Mouse (Mus musculus): Measurements from ENCODE around the gene Inpp5b.

Gene Inpp5b

DNA sequence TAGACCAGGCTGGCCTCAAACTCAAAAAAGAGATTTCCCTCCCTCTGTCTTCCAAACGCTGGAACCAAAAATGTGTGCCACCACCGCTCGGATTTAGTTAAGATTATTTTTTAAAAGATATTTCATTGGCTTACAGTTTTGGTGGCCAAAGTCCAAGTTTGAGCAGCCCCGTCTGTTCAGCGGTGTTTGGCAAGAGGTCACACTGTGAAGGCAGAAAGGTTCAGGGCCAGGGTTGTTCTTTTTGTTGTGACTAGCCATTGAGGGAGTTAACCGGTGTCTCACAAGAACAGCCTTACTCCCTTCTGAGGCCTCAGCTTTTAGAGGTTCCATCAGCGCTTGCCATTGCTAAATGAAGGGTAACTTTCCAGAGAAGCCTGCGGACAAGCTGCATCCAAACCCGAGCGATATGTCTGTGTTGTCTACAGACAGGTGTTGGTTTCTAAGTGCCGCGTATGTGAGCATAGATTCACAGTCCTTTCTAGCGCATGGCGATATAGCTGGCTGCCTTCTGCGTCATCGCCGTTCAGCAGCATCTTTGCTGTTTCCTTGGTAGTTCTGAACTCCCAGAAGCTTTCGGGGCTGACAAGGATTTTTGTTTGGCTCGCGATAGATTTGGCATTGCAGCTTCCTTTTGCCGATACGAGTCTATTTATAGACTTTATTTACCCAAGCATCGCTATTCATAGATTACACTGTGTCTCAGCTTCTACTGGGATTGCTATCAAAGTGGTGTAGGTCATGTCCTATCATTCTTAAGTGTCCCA is 24.3 kb downstream of the Inpp5b start:
- DNase-seq (ENCODE audit: low read depth, low spot score), result no peak

DNA sequence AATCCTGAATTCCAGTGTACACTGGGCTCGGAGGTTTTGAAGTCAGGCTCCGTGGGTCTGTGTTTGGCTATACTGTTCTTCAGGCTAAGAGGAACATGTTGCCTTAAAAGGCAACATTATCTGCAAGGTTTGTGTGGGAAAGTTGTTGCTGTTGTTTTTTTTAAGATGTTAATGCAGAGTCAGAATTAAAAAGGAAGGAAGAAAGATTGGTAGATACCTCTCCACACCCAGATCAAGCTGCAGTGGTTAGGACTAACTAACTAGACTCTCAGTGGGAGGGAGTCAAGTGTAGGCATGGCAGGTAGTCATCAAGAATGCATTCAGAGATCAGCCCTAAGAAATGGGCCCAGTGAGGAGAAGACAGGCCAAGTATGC is 24.9 kb downstream of the Inpp5b start:
- no peak for DNase-seq (ENCODE audit: low read depth, low spot score)

DNA sequence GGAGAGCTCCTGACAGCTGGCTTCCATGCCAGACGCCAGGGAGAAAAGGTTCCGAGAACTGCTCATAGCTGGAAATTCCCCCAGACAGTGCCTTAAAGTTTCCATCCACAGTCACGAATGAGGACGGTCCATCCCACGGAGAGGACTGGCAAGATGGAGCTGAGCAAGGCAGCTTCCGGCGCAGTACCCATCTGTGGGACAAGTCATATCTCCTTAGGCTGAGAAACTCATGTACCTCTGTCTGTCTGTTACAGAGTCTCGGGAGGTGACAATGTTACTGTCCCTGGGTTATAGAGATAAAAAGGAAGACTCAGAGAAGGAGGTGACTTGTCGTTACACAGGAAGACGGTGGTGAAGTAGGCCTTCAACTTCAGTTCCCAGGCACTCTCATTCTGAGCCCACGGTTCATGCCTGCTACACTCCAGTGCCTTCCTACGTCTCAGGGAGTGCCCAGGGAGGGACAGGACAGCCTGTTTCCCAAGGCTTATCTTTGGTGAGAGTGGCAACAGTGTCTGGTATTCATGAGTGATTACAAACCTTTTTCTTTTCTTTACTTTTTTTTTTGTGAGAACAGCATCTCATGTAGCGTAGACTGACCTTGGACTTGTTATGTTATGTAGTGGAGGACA is 27.4 kb downstream of the Inpp5b start:
- DNase-seq (ENCODE audit: low read depth, low spot score), result peak; percentile 34

DNA sequence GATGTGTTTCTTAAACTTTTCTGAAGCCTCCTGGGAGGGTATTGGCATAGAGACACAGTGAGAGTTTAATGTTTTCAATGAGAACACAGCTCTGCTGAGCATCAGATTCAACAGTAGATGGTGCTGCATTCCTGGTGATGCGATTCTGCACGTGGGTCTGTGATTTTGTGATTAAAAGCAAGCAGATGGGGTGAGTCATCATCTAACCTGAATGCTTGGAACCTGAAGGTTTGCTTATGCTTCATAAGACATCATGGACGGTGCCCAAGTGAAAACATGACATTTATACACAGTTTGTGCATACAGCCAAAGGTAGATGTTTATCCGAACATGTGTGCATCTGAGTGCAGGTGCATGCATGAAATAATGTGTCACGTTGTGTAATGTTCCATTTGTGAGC is 29.0 kb downstream of the Inpp5b start:
- DNase-seq (ENCODE audit: low read depth, low spot score), result peak; percentile 28

DNA sequence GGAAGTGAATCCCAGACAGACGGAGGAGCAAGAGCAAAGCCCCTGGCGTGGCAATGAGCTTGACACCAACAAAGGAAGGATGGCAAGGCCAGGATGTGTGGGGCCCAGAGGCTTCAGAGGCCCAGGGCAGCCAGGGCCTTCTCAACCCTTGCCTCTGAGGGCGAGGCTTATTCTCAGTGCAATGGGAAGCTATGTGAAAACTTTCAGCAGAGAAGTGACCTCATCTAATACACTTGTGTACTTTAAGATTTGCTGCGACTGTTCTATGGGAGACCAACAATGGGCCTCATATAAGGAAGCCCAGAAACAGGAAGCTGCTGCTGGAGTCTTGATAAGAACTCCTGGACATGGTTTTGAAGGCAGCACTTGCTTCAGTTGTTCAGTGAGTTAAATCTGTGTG is 30.5 kb downstream of the Inpp5b start:
- DNase-seq (ENCODE audit: low read depth, low spot score), result no peak

DNA sequence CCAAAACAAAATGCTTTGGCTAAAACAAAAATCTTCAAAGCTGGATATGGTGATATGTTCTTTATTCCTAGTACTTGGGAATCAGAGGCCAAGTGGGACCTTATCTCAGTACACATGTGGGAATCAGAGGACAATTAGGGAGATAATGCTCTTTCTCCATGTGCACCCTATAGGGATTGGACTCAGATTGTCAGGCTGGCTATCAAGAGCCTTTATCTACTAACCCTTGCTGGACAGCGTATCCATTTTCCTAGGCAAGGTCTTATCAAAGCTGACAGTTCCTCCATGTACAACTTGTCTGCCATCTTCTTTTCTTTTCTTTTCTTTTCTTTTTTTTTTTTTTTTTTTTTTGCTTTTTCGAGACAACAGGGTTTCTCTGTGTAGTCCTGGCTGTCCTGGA is 31.8 kb downstream of the Inpp5b start:
- DNase-seq (ENCODE audit: low read depth, low spot score), result no peak

DNA sequence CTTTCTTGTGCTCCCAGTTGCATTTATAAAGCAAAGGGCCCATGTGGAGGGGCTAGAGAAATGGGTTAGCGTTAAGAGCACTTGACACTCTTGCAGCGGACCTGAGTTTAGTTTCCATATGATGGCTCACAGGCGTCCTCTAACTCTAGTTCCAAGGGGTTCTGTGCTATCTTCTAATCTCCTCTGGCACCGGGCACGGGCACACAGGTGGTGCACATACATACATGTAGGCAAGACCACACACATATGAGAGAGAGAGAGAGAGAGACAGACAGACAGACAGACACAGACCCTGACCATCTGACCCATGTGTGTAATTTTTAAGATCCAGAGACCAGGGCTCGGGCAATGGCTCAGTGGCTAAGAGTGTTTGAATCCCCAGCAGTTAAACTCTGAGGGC is 32.3 kb downstream of the Inpp5b start:
- DNase-seq (ENCODE audit: low read depth, low spot score), result no peak

DNA sequence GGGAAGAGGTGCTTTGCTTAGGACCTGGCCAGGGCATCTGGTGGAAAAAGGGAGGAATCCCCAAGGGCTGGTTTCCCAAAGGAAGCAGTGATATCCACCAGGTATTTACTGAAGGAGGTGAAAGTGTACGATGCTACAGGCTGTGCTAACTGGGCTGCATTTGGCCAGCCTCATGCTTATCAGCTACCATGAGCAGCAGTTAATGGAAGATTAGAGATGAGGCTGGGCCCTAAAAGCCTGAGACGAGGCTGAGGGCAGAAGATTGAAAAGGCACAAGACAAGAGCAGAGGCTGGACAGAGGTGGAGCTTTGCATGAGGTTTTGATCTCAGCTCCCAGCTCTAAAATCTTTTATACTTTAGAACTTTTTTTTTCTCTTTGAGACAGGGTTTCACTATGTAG is 32.8 kb downstream of the Inpp5b start:
- no peak for DNase-seq (ENCODE audit: low read depth, low spot score)

DNA sequence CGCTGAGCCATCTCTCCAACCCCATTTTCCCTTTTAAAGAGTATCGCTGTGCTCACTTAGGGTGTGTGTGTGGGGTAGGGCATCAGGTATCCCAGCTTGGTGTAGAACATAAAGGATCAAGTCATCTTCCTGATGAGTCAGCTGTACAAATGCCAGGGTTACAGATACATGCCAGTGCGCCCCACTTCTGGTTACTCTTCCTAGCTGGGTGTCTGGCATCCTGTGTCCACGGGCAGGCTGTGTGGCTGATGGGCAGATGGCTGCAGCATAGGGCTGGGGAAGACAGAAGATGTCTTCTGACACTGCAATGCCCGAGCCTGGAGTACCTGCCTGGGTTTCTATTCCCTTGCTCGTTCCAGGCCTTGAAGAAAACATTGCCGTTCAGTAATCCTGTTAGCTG is 39.7 kb downstream of the Inpp5b start:
- no peak for DNase-seq (ENCODE audit: low read depth, low spot score)

DNA sequence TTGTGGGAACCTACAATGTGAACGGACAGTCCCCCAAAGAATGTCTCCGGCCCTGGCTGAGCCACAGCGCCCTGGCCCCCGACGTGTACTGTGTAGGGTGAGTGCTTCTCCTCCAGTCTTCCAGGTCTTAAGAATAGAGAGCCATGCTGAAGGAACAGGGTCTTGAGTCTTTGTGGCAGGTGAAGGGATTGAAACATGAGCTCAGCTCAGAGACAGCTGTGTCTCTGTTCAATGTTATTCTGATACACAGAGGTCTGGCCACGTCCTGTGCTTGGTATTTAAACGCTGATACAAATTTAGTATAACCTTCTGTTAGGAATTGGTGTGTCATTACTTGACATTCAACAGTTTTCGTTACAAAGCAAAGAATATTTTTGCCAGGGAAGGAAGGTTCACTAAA is 40.7 kb downstream of the Inpp5b start:
- no peak for DNase-seq (ENCODE audit: low read depth, low spot score)

DNA sequence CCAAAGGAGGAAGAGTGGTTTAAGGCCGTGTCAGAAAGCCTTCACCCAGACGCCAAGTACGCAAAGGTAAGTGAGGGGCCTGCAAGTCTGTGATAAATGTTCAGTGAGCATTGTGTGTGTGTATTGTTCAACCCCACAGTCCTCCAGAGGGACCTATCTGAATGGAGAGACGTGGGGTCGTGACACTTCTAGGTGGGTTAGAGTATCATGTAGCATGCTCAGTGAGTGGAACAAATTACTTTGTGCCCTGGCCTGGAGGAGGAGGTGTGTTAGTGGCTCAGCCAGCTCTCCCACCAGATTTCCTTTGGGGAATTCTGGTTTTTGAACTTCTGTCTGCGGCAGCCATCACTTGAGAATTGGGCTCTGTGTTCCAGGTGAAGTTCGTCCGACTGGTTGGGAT is 42.3 kb downstream of the Inpp5b start:
- no peak for DNase-seq (ENCODE audit: low read depth, low spot score)

DNA sequence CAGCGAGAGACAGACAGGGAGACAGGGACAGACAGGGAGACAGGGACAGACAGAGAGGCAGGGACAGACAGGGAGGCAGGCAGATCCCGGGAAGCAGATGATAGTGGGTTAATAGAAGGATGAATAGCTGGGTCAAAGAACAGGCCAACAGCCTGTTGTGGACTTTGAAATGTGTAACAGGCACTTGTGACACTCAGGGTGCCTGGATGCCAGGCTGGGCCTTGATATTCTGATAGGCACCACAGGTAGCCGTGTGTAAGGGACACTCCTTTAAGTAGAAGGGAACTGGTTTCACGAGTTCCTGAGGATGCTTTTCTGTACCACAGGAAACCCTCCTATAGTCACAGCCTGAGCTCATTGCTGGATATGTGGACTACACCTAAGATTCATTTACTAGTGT is 48.4 kb downstream of the Inpp5b start:
- no peak for DNase-seq (ENCODE audit: low read depth, low spot score)

DNA sequence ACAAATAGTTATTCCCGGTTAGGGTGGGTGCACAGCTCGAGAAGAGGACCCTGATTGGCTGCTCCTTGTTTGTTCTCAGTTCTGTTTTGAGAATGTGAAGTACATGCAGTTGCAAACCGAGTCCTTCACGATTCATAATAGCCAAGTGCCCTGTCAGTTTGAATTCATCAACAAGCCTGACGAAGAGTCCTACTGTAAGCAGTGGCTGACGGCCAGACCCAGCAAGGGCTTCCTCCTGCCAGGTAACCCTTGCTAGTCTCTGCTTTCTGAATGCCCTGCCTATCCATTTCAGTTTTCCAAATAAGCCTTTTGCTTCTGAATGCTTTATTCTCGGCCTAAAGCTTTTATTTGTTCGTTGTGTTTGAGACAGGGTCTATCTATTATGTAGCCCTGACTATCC is 50.5 kb downstream of the Inpp5b start:
- DNase-seq (ENCODE audit: low read depth, low spot score), result no peak

DNA sequence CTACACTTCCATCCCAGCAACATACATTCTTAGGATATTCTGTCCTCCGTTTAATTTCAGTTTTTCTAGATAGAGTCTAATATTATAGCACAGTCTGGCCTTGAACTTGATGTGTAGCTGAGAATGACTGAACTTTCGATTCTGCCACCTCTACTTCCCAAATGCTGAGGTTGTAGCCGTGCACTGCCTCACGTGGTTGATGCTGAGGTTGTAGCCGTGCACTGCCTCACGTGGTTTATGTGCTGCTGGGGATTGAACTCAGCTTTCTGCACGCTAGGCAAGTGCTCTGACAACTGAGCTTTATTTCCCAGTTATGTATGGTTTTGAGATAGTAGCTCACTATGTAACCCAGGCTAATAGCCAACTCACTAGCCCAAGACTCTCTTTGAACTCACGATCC is 54.5 kb downstream of the Inpp5b start:
- DNase-seq (ENCODE audit: low read depth, low spot score), result no peak

DNA sequence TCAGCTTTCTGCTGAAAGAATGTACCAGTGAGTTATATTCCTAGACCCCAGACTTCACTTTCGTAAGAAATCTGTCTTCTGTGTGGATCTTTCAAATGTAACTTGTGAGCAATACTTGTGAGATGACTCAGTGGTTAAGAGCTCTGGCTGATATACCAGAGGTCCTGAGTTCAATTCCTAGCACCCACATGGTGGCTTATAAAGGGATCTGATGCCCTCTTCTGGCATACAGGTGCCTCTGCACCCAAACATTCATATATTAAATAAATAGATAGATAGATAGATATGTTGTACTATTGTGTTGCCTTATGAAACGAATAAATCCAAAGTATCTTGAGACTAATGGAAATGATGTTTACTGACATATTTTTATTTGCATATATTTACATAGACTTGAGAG is 55.3 kb downstream of the Inpp5b start:
- DNase-seq (ENCODE audit: low read depth, low spot score), result peak; percentile 22

DNA sequence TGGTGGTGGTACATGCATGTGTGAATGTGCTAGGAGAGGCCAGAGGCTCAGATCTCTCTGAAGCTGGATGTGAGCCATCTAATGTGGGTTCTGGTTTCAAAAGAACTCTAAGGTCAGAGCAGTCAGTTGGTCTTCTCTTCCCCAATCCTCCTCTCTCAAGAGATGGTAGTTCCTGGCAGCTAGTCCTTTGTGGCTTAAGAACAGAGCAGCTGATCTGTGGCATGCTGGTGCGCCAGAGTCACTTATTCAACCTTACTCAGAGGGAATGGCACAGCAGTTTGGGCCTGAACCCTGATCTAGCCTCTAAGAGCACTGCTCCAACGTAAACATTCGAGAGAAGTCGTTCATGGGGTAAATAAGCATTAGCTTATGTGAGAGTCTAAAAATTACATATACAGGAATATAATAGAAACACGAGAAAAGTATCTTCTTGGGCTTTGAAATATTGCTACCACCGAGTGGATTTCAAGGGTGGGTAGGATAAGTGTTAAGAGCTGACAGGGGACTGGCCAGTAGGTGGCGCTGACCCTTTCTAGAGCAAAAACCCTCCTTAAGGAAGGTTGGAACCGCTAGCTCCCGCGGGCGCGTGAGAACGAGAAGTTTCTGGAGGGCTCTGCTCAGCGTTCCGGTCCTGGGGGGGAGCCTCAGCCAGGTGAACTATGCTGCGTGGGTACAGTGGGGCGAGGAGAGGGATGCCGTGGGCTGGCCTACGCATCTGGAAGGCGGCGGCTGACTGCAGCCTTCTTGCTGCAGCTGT is 60.1 kb downstream of the Inpp5b start, which contains the start of gene Mtf1:
Gene Mtf1, plus strand, starts transcription at position 553 of the 757 bp plus-strand sequence.
- peak; percentile 93 for DNase-seq (ENCODE audit: low read depth, low spot score)

DNA sequence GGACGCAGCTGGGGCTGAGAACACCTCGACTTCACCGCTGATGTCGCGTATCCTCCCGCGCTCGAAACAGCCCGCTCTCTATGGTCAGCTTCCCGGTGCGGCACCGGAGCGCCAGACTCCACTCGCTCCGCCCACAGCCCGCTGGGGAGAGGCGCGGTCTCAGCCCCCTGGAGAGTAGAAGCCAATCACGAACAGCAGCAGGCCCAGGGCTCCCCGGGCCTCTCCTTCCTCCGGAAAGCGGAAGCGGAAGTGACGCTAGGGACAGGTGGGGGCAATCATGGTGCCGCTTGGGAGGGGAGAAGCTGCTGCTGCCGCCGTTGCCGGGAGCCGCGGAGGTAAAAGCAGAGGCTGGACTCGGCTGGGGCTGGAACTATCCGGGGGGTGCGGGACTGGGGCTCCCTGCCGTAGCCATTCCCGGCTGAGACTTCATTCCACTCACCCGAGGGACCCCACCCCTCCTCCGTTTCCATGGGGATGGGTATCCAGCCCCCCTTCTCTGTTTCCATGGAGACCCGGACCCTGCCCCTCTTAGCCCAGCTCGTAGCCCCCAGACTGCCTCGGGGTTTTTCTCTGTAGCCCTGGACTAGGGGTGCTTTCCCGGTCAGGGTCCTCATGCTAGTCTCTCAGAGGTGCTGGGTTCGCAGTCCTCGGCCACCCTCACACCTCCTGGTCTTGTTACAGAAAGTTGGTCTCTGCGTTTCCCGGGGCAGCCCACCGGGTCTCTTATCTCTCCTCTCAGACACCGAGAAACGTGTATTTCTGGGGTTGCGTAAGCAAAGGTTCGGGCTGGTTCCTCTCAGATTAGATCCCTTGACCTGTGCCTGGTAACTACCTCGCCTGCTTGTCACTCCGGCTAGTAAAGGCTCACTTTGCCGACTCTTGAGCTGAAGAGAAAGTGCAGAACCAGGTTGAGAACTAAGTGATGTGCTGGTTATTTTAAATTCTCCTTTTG is 60.9 kb downstream of the Inpp5b start:
- DNase-seq (ENCODE audit: low read depth, low spot score), result peak; percentile 98

DNA sequence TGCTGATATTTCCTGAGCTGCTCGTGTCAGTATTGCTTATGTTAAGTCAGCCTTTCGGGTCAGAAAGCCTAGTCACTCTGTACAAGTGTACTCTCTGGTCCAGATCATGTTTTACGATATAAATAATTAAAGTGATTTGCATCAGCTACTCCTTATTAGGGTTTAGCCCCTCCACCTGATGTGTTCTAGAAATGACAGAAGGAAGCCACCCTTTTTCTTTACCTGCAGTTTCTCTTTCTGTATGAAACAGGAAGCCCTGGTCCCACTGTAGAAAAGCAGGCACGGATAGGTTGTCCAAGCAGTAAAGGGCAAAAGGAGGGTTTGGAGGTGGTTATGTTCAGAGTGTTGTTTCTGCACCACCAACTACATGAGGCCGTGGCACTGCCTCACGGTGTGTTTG is 61.8 kb downstream of the Inpp5b start:
- no peak for DNase-seq (ENCODE audit: low read depth, low spot score)

DNA sequence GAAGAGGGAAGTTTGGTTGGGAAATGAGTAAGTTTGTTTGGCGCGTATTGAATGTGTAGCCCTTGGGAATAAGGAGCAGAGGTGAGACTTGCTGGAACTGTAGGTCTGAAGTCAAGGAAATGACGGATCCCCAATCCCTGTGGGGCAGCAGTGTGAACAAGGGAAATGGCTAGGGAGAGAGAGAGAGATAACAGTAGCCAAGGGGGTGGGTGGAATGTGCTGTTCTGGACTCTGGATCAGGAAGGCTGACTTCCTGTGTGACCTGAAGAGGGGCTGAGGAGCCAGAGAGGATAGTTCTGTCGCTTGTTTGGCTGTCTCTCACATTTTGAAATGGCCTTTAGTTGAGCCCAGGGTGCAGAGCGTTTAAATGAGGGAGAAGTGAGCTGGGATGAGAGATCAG is 66.9 kb downstream of the Inpp5b start:
- no peak for DNase-seq (ENCODE audit: low read depth, low spot score)

DNA sequence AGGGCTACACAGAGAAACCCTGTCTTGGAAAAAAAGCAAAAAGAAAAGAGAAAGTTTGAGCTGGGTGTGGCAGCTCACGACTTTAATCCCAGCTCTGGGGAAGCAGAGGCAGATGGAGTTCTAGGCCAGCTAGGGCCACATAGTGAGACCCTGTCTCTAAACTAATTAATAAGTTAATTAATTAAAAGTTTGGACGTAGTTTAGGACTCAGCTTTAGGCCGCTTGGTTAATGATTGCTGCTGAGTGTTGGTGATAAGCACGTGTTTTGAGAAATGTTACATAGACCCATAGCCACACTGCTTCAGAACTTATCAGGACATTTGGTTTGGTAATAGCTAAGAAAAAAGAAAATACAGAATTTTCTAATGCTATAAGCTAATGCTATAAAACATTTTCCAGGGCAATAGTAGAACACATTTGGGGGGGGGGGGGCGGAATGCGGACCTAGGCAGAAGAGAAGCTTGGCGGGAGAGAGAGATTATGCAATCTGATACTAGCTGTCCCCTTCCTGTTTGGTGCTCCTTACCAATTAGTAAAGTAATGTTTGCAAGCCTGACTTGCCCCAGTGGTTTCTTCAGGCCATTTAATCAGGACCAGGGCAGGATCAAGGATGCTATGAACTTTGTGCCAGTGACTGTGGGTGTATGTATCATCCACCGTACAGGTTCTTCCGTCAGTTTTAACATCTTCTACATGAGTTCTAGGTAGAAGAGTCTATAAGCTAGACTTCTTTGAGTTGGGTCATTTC is 67.7 kb downstream of the Inpp5b start:
- DNase-seq (ENCODE audit: low read depth, low spot score), result no peak

DNA sequence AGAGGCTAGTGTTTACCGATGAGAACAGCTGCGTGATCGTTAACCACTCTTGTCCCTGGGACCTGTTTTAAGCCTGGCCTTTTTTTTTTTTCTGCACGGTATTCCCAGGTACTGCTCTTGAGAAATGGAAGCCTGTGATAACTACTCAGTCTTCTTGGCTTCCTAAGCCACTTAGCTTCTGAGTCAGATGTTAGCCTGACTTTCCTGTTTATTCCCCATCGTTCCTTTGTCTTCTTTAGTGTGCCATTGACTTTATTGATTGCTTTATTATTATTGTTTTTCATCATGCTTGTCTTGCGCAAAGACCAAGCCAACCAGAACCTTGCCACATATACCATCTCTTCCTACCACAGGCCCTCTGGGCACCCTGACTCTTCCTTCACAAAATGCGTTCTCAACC is 68.4 kb downstream of the Inpp5b start:
- no peak for DNase-seq (ENCODE audit: low read depth, low spot score)
